Mouse (Mus musculus): Measurements from ENCODE around the gene Dag1.

DNA sequence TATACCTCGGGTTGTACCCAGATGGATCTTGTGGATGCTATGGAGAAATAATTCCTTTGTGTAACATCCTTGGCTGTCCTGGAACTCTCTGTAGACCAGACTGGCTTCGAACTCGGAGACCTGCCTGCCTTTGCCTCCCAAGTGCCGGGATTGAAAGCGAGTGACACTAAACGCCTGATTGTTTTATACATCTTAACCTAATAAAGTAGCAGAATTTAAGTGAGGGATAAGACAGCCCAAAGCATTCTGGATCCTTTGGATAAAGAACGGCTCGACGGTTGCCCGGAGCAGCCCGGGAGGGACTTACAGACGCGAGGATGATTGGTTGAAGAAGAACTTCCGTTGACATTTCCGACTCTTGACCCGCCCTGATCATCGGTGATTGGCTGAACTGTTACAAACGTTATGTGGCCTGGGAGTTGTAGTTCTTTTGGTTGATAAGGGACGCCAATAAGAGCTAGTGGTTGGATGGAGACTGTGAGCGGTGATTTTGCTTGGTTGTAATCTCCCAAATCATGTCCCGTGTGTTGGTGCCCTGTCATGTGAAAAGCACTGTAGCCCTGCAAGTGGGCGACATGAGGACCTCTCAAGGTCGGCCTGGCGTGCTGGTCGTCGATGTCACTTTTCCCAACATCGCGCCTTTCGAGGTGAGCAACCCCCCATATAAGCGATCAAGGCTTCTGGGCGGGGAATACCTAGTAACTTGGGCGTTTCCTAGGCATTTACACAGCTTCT, 26.4 kb upstream of the Dag1 start, which contains the start of gene Nicn1:
- no peak for TF ChIP-seq CTCF (conservative IDR thresholded peaks at IDR 0.05; ENCODE audit: insufficient read depth, insufficient read length, low read depth, low read length)
- no peak for TF ChIP-seq POLR2A (IDR thresholded peaks at IDR 0.05; ENCODE audit: low read depth, low read length)
